Mouse (Mus musculus) myocyte (in vitro differentiated cells): ENCODE measurements around the gene Hspb9.

Experiments used
- E2F4 ChIP-seq: IDR thresholded peaks from one replicate; pipeline ENCODE4 v1.6.1; 2011; ENCODE audit warnings: mild to moderate bottlenecking, control low read depth, moderate library complexity; ENCODE audit not compliant: insufficient read depth
- MAX ChIP-seq: IDR thresholded peaks from one replicate; pipeline ENCODE4 v1.6.1; 2011; ENCODE audit warnings: low read depth, mild to moderate bottlenecking, control low read depth
- MYOD1 ChIP-seq, 3 experiments: IDR thresholded peaks; one replicate each; pipeline ENCODE4 v1.6.1; 2011; ENCODE audit warnings: control low read depth in 2 of 3, low read depth in 2 of 3, mild to moderate bottlenecking in 2 of 3, moderate library complexity in 1 of 3; ENCODE audit not compliant: insufficient read length in 2 of 3, control insufficient read depth in 1 of 3
- MYOG ChIP-seq, 3 experiments: IDR thresholded peaks; one replicate each; pipeline ENCODE4 v1.6.1; 2011; ENCODE audit warnings: control low read depth in 2 of 3, low read depth in 2 of 3, mild to moderate bottlenecking in 2 of 3; ENCODE audit not compliant: insufficient read length in 2 of 3, control insufficient read depth in 1 of 3, insufficient read depth in 1 of 3
- POLR2A ChIP-seq: IDR thresholded peaks from one replicate; pipeline ENCODE4 v1.6.1; 2011; ENCODE audit warnings: low read depth, mild to moderate bottlenecking, control low read depth, moderate library complexity; ENCODE audit not compliant: insufficient read length
- POLR2AphosphoS2 ChIP-seq: IDR thresholded peaks from one replicate; pipeline ENCODE4 v1.6.1; 2011; ENCODE audit warnings: low read depth, control low read depth; ENCODE audit not compliant: insufficient read length
- REST ChIP-seq: IDR thresholded peaks from one replicate; pipeline ENCODE4 v1.6.1; 2011; ENCODE audit warnings: mild to moderate bottlenecking, control low read depth, moderate library complexity; ENCODE audit not compliant: insufficient read depth, insufficient read length
- TCF12 ChIP-seq: IDR thresholded peaks from one replicate; pipeline ENCODE4 v1.6.1; 2011; ENCODE audit warnings: mild to moderate bottlenecking, control low read depth; ENCODE audit not compliant: poor library complexity, insufficient read depth, severe bottlenecking
- USF1 ChIP-seq: IDR thresholded peaks from one replicate; pipeline ENCODE4 v1.6.1; 2011; ENCODE audit warnings: low read depth, mild to moderate bottlenecking, control low read depth, moderate library complexity

DNA sequence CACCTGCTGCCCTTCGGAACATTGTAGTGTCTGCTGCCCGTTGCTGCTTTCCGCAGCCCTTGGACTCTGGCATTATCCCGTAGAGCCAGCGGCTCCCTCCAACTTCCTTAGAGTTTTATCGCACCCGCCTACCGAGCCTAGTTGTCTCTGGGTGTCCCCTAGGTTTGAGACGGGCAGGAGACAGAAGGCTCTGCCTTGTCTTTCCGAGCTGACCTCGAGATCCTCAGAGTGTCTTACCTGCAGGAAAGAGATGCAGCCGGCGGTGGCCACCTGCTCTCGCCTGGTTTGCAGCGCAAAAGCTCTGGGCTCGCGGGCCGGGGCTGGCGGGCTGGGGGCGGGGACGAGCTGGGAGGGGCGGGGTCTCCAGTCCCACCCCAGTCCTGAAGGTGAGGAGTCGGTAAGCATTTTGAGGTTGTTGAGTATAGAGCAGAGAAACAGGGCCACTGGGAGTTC is 21.5 kb upstream of the Hspb9 start, which contains the start of gene Zfp385c:
- TF ChIP-seq POLR2A = no peak
- no peak for TF ChIP-seq POLR2AphosphoS2
- no peak for TF ChIP-seq E2F4
- no peak for TF ChIP-seq USF1
- TF ChIP-seq MYOG (IDR thresholded peaks at IDR 0.05; ENCODE audit: control insufficient read depth in 1 of 3, insufficient read depth in 1 of 3, insufficient read length in 2 of 3, low read depth in 2 of 3) = no peak
- no peak for TF ChIP-seq MAX
- no peak for TF ChIP-seq MYOD1 (IDR thresholded peaks at IDR 0.05; ENCODE audit: control insufficient read depth in 1 of 3, insufficient read length in 2 of 3, low read depth in 2 of 3)
- no peak for TF ChIP-seq TCF12
- no peak for TF ChIP-seq REST
